Mouse (Mus musculus): ENCODE data around the gene Tph2. TPM values are rescaled to one million over a fixed set of nuclear protein-coding genes. Genes with fewer than 3 reads are reported as not detected.

Gene Tph2
- polyA plus RNA-seq, 1 experiment = 0.05 TPM

GRCm38 (mm10) chr10:115060759-115061158 lies 124.1 kb downstream of the Tph2 start:
- no peaks in the 10 kb centered on the region for H3K4me1 ChIP-seq (ENCODE audit: control insufficient read depth, insufficient read depth, insufficient read length)
- WGBS = 15% methylated on average over 7 of the region's 7 CpGs
- no peaks in the 10 kb centered on the region for H3K27me3 ChIP-seq (ENCODE audit: control insufficient read depth, insufficient read depth, low read length)
- no peak overlapping the region for H3K27ac ChIP-seq (ENCODE audit: insufficient read depth, low read length)
- H3K4me3 ChIP-seq (ENCODE audit: extremely low read depth, insufficient read depth, insufficient read length) = no peak overlapping the region
- TF ChIP-seq CTCF (IDR thresholded peaks at IDR 0.05; ENCODE audit: extremely low read depth, insufficient read depth, insufficient read length, insufficient replicate concordance) = no peak
- TF ChIP-seq POLR2A (IDR thresholded peaks at IDR 0.05; ENCODE audit: low read depth, low read length) = no peak
- no peak for DNase-seq (ENCODE audit: low read depth in 1 of 2, low spot score in 2 of 2)
- H3K36me3 ChIP-seq (ENCODE audit: control insufficient read depth, insufficient read depth, low read length) = no peaks in the 10 kb centered on the region

GRCm38 (mm10) chr10:115051602-115052001 lies 133.2 kb downstream of the Tph2 start:
- Histone ChIP-seq H3K4me3 (ENCODE audit: extremely low read depth, insufficient read depth, insufficient read length) (no peak overlapping the region), H3K36me3 (ENCODE audit: control insufficient read depth, insufficient read depth, low read length) (no peaks in the 10 kb centered on the region), H3K27ac (ENCODE audit: insufficient read depth, low read length) (no peak overlapping the region), H3K27me3 (ENCODE audit: control insufficient read depth, insufficient read depth, low read length) (no peaks in the 10 kb centered on the region), H3K4me1 (ENCODE audit: control insufficient read depth, insufficient read depth, insufficient read length) (no peaks in the 10 kb centered on the region)
- WGBS = 52% methylated on average over 4 of the region's 4 CpGs
- DNase-seq (ENCODE audit: low read depth in 1 of 2, low spot score in 2 of 2) = no peak
- TF ChIP-seq CTCF (IDR thresholded peaks at IDR 0.05; ENCODE audit: extremely low read depth, insufficient read depth, insufficient read length, insufficient replicate concordance) (no peak), POLR2A (IDR thresholded peaks at IDR 0.05; ENCODE audit: low read depth, low read length) (no peak)

- Histone ChIP-seq H3K27ac (ENCODE audit: insufficient read depth, low read length) (no peak overlapping the region), H3K4me1 (ENCODE audit: control insufficient read depth, insufficient read depth, insufficient read length) (no peaks in the 10 kb centered on the region), H3K27me3 (ENCODE audit: control insufficient read depth, insufficient read depth, low read length) (no peaks in the 10 kb centered on the region), H3K4me3 (ENCODE audit: extremely low read depth, insufficient read depth, insufficient read length) (no peak overlapping the region), H3K36me3 (ENCODE audit: control insufficient read depth, insufficient read depth, low read length) (no peaks in the 10 kb centered on the region)
- TF ChIP-seq POLR2A (IDR thresholded peaks at IDR 0.05; ENCODE audit: low read depth, low read length) = no peak
- TF ChIP-seq CTCF (IDR thresholded peaks at IDR 0.05; ENCODE audit: extremely low read depth, insufficient read depth, insufficient read length, insufficient replicate concordance) = no peak
- 90% methylated on average over 12 of the region's 12 CpGs for WGBS
- no peak for DNase-seq (ENCODE audit: low read depth in 1 of 2, low spot score in 2 of 2)
Observed at GRCm38 (mm10) chr10:115050674-115051073, 134.1 kb downstream of the Tph2 start.

- Histone ChIP-seq H3K27me3 (ENCODE audit: control insufficient read depth, insufficient read depth, low read length) (no peaks in the 10 kb centered on the region), H3K4me1 (ENCODE audit: control insufficient read depth, insufficient read depth, insufficient read length) (no peaks in the 10 kb centered on the region), H3K27ac (ENCODE audit: insufficient read depth, low read length) (no peak overlapping the region), H3K4me3 (ENCODE audit: extremely low read depth, insufficient read depth, insufficient read length) (no peak overlapping the region), H3K36me3 (ENCODE audit: control insufficient read depth, insufficient read depth, low read length) (no peaks in the 10 kb centered on the region)
- TF ChIP-seq CTCF (IDR thresholded peaks at IDR 0.05; ENCODE audit: extremely low read depth, insufficient read depth, insufficient read length, insufficient replicate concordance) (no peak), POLR2A (IDR thresholded peaks at IDR 0.05; ENCODE audit: low read depth, low read length) (no peak)
- WGBS = 81% methylated on average over 8 of the region's 8 CpGs
- DNase-seq (ENCODE audit: low read depth in 1 of 2, low spot score in 2 of 2) = no peak
Observed at GRCm38 (mm10) chr10:115050178-115050577, 134.6 kb downstream of the Tph2 start.

- H3K4me1 ChIP-seq (ENCODE audit: control insufficient read depth, insufficient read depth, insufficient read length) = no peaks in the 10 kb centered on the region
- TF ChIP-seq POLR2A (IDR thresholded peaks at IDR 0.05; ENCODE audit: low read depth, low read length) = no peak
- no peak for TF ChIP-seq CTCF (IDR thresholded peaks at IDR 0.05; ENCODE audit: extremely low read depth, insufficient read depth, insufficient read length, insufficient replicate concordance)
- 89% methylated on average over 2 of the region's 2 CpGs for WGBS
- no peak for DNase-seq (ENCODE audit: low read depth in 1 of 2, low spot score in 2 of 2)
- no peak overlapping the region for H3K4me3 ChIP-seq (ENCODE audit: extremely low read depth, insufficient read depth, insufficient read length)
- no peaks in the 10 kb centered on the region for H3K27me3 ChIP-seq (ENCODE audit: control insufficient read depth, insufficient read depth, low read length)
- H3K36me3 ChIP-seq (ENCODE audit: control insufficient read depth, insufficient read depth, low read length) = no peaks in the 10 kb centered on the region
- H3K27ac ChIP-seq (ENCODE audit: insufficient read depth, low read length) = no peak overlapping the region
Observed at GRCm38 (mm10) chr10:115048565-115048964, 136.3 kb downstream of the Tph2 start.

- WGBS = 93% methylated on average over 9 of the region's 9 CpGs
- no peak for DNase-seq (ENCODE audit: low read depth in 1 of 2, low spot score in 2 of 2)
- Histone ChIP-seq H3K4me1 (ENCODE audit: control insufficient read depth, insufficient read depth, insufficient read length) (no peaks in the 10 kb centered on the region), H3K27ac (ENCODE audit: insufficient read depth, low read length) (no peak overlapping the region), H3K36me3 (ENCODE audit: control insufficient read depth, insufficient read depth, low read length) (no peaks in the 10 kb centered on the region), H3K27me3 (ENCODE audit: control insufficient read depth, insufficient read depth, low read length) (no peaks in the 10 kb centered on the region), H3K4me3 (ENCODE audit: extremely low read depth, insufficient read depth, insufficient read length) (no peak overlapping the region)
- TF ChIP-seq POLR2A (IDR thresholded peaks at IDR 0.05; ENCODE audit: low read depth, low read length) = no peak
- TF ChIP-seq CTCF (IDR thresholded peaks at IDR 0.05; ENCODE audit: extremely low read depth, insufficient read depth, insufficient read length, insufficient replicate concordance) = no peak
Observed at GRCm38 (mm10) chr10:115035748-115036147, 149.1 kb downstream of the Tph2 start.

Other genes starting within 250 kb of the Tph2 start
- gene Tbc1d15, start 66.4 kb upstream of the Tph2 start, polyA plus RNA-seq (2012; rRNA removed) = 3.0 and 3.1 TPM in 2 replicates
- 26.5 and 48.5 TPM in 2 replicates for gene Rab21, start 130.6 kb upstream of the Tph2 start, polyA plus RNA-seq (2012; rRNA removed)
- gene Tmem19, start 177.5 kb upstream of the Tph2 start, polyA plus RNA-seq (2012; rRNA removed) = 9.5 and 10.4 TPM in 2 replicates
- 3.2 and 3.6 TPM in 2 replicates for gene Thap2, start 199.4 kb upstream of the Tph2 start, polyA plus RNA-seq (2012; rRNA removed)
- gene Zfc3h1, start 199.9 kb upstream of the Tph2 start, polyA plus RNA-seq (2012; rRNA removed) = 11.2 and 12.5 TPM in 2 replicates

Data from spleen, adult 2 months (tissue).